Mouse (Mus musculus): ENCODE measurements around the gene Snupn. TPM values are rescaled to one million over a fixed set of nuclear protein-coding genes. Genes with fewer than 3 reads are reported as not detected.

Snupn gene
- polyA plus RNA-seq, 1 experiment from 2014 or later, result 23.6 TPM

DNA sequence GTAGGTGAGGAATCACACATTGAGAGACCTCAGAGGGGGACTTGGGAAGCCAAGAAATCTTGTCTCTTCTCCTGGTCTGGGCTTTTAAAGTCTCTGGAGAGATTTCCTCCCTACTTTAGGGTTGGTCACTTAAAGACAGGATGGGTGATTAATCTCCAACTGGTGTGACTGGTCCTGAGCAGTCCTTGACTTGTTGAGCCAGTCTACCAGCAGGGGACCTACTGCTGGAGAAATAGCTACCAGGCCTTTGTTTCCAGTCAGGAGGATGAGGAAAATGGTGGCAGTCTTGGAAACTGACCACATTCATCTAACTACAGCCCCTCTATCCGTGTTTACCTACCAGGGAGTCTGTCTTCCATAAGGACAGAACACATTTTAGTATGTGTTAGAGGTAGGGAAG, 61.7 kb downstream of the Snupn start:
- 71% methylated on average over 1 of the region's 1 CpGs for WGBS
- Histone ChIP-seq H3K4me1 (ENCODE audit: control insufficient read depth, insufficient read depth, low read length) (no peaks in the 10 kb centered on the region), H3K36me3 (ENCODE audit: control insufficient read depth, insufficient read depth, low read length) (peaks cover 28% of the 10 kb centered on the region), H3K4me2 (ENCODE audit: low read depth, low read length) (no peak overlapping the region), H3K9me3 (ENCODE audit: control insufficient read depth, low read length) (peaks cover 10% of the 10 kb centered on the region), H3K9ac (ENCODE audit: low read depth, low read length) (no peak overlapping the region), H3K27ac (replicated peaks; ENCODE audit: low read depth, low read length) (no peak overlapping the region), H3K27me3 (replicated peaks; ENCODE audit: control insufficient read depth, insufficient read depth, low read length) (no peaks in the 10 kb centered on the region), H3K4me3 (ENCODE audit: low read depth, low read length) (no peak overlapping the region)
- ATAC-seq (ENCODE audit: low read depth) (no peak), DNase-seq (ENCODE audit: low spot score) (no peak)

DNA sequence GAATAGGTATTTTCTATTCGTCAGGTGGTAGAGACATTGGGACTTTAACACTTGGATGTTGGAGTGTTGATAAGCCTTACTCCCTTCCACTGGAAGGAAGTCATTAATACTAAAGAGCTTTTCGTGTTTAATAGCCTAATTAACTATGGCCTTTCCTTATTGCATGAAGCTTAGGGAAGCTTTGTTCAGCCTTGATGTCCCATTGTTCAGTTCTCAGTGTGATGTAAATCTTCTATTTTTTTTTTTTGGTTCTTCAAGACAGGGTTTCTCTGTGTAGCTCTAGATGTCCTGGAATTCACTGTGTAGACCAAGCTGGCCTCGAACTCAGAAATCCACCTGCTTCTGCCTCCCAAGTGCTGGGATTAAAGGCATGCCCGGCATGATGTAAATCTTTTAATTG, 62.2 kb downstream of the Snupn start:
- Histone ChIP-seq H3K36me3 (ENCODE audit: control insufficient read depth, insufficient read depth, low read length) (peaks cover 26% of the 10 kb centered on the region), H3K9me3 (ENCODE audit: control insufficient read depth, low read length) (peaks cover 10% of the 10 kb centered on the region), H3K27me3 (replicated peaks; ENCODE audit: control insufficient read depth, insufficient read depth, low read length) (no peaks in the 10 kb centered on the region), H3K9ac (ENCODE audit: low read depth, low read length) (no peak overlapping the region), H3K4me1 (ENCODE audit: control insufficient read depth, insufficient read depth, low read length) (no peaks in the 10 kb centered on the region), H3K4me2 (ENCODE audit: low read depth, low read length) (no peak overlapping the region), H3K4me3 (ENCODE audit: low read depth, low read length) (no peak overlapping the region), H3K27ac (replicated peaks; ENCODE audit: low read depth, low read length) (no peak overlapping the region)
- ATAC-seq (ENCODE audit: low read depth), result no peak
- 94% methylated on average over 4 of the region's 4 CpGs for WGBS
- no peak for DNase-seq (ENCODE audit: low spot score)

DNA sequence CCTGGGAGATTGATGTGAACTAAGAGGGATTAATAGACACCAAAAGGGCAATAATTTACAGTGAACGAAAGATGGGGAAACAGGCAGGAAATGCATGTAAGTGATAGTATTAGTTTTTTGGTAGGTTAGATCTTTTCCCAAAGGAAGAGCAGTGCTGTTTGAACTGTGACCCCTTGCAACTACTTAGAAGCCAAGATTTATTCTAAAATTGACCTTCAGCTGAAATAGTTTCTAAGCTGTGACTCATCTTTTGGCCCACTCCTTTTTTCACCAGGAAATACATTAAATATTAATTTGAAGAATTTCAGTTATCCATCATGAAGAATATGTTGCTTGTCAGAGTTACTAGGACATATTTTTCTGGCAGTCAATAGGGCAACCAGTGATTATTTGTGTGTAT, 63.1 kb downstream of the Snupn start:
- ATAC-seq (ENCODE audit: low read depth), result no peak
- 87% methylated on average over 1 of the region's 1 CpGs for WGBS
- H3K9ac ChIP-seq (ENCODE audit: low read depth, low read length), result no peak overlapping the region

DNA sequence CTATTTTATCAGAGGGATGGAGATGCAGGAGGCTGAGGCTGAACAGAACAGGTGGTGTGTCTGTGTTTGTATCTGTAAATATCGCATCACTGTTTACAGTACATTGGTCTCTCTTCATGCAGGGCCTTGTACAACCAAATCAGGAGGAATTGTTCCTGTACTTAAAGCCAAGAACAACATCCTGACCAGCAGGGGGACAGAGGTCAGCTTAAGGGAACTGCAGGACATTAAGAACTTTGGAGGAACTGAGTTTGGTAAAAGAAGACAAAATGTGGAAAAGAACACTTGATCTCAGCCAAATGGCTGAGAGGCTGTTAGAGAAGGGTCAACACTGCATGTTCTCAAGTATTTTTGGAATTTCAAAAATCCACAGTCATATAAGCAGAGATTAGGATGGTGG, 64.1 kb downstream of the Snupn start:
- H3K27me3 ChIP-seq (replicated peaks; ENCODE audit: control insufficient read depth, insufficient read depth, low read length), result no peaks in the 10 kb centered on the region
- H3K4me3 ChIP-seq (ENCODE audit: low read depth, low read length), result no peak overlapping the region
- no peaks in the 10 kb centered on the region for H3K4me1 ChIP-seq (ENCODE audit: control insufficient read depth, insufficient read depth, low read length)
- H3K36me3 ChIP-seq (ENCODE audit: control insufficient read depth, insufficient read depth, low read length), result peaks cover 24% of the 10 kb centered on the region
- ATAC-seq (ENCODE audit: low read depth), result no peak
- H3K4me2 ChIP-seq (ENCODE audit: low read depth, low read length), result no peak overlapping the region
- no peak overlapping the region for H3K9ac ChIP-seq (ENCODE audit: low read depth, low read length)
- 70% methylated on average over 1 of the region's 1 CpGs for WGBS
- H3K27ac ChIP-seq (replicated peaks; ENCODE audit: low read depth, low read length), result no peak overlapping the region
- peaks cover 10% of the 10 kb centered on the region for H3K9me3 ChIP-seq (ENCODE audit: control insufficient read depth, low read length)
- DNase-seq (ENCODE audit: low spot score), result no peak

More for the DNA sequence above, 63.1 kb downstream of the Snupn start:
- no peaks in the 10 kb centered on the region for H3K27me3 ChIP-seq (replicated peaks; ENCODE audit: control insufficient read depth, insufficient read depth, low read length)
- no peak for DNase-seq (ENCODE audit: low spot score)
- H3K4me2 ChIP-seq (ENCODE audit: low read depth, low read length), result no peak overlapping the region
- no peaks in the 10 kb centered on the region for H3K4me1 ChIP-seq (ENCODE audit: control insufficient read depth, insufficient read depth, low read length)
- no peak overlapping the region for H3K27ac ChIP-seq (replicated peaks; ENCODE audit: low read depth, low read length)
- H3K36me3 ChIP-seq (ENCODE audit: control insufficient read depth, insufficient read depth, low read length), result peaks cover 23% of the 10 kb centered on the region
- H3K9me3 ChIP-seq (ENCODE audit: control insufficient read depth, low read length), result peaks cover 10% of the 10 kb centered on the region
- no peak overlapping the region for H3K4me3 ChIP-seq (ENCODE audit: low read depth, low read length)

DNA sequence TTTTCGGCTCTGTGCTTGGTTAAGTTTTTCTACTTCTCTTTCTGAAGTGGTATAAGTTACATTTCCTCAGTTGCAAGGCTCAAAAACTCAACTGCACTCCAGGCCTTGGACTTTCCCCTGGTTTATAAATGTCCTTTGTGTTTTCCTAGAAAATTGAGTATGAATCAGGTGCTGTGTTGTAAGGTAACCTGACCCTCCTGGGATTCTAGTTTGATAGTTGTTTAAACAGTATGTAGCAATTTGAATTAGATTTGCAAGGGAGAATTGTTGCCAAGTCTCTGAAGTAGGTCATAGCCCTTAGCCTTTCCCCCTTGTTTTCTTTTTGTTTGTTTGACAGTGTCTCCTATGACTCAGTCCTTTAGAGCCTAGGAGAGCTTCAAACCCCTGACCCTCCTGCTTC, 67.0 kb downstream of the Snupn start:
- no peaks in the 10 kb centered on the region for H3K4me1 ChIP-seq (ENCODE audit: control insufficient read depth, insufficient read depth, low read length)
- H3K9me3 ChIP-seq (ENCODE audit: control insufficient read depth, low read length), result peaks cover 10% of the 10 kb centered on the region
- H3K27ac ChIP-seq (replicated peaks; ENCODE audit: low read depth, low read length), result 0 out of 2 replicates have a peak overlapping the region, but pooled peaks have one; percentile 3
- DNase-seq (ENCODE audit: low spot score), result peak; percentile 30
- WGBS, result 67% methylated on average over 1 of the region's 1 CpGs
- H3K27me3 ChIP-seq (replicated peaks; ENCODE audit: control insufficient read depth, insufficient read depth, low read length), result no peaks in the 10 kb centered on the region
- no peak overlapping the region for H3K4me3 ChIP-seq (ENCODE audit: low read depth, low read length)
- no peak overlapping the region for H3K4me2 ChIP-seq (ENCODE audit: low read depth, low read length)
- no peak for ATAC-seq (ENCODE audit: low read depth)
- peaks cover 43% of the 10 kb centered on the region for H3K36me3 ChIP-seq (ENCODE audit: control insufficient read depth, insufficient read depth, low read length)
- H3K9ac ChIP-seq (ENCODE audit: low read depth, low read length), result no peak overlapping the region

DNA sequence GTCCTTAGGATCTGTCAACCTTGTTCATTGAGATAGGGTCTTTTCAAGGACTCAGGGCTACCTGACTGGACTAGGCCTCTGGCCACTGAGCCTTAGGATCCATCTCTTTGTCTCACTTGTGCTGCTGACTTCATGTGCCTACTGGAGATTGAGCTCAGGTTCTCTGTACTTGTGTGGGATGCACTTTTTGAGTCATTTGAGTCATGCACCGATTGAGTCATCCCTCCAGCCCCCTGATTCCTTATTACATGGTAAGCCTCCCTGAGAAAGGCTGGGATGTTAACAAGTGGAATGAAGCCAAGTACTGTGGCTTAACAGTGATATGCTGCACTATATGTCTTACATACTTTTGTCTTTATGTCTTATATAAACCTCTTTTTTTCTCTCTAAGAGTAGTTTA, 81.1 kb downstream of the Snupn start:
- H3K9ac ChIP-seq (ENCODE audit: low read depth, low read length), result no peak overlapping the region
- H3K27ac ChIP-seq (replicated peaks; ENCODE audit: low read depth, low read length), result no peak overlapping the region
- no peaks in the 10 kb centered on the region for H3K4me1 ChIP-seq (ENCODE audit: control insufficient read depth, insufficient read depth, low read length)
- no peak overlapping the region for H3K4me2 ChIP-seq (ENCODE audit: low read depth, low read length)
- peaks cover 75% of the 10 kb centered on the region for H3K36me3 ChIP-seq (ENCODE audit: control insufficient read depth, insufficient read depth, low read length)
- WGBS, result 92% methylated on average over 1 of the region's 1 CpGs
- no peaks in the 10 kb centered on the region for H3K27me3 ChIP-seq (replicated peaks; ENCODE audit: control insufficient read depth, insufficient read depth, low read length)
- H3K4me3 ChIP-seq (ENCODE audit: low read depth, low read length), result no peak overlapping the region
- H3K9me3 ChIP-seq (ENCODE audit: control insufficient read depth, low read length), result no peaks in the 10 kb centered on the region
- no peak for DNase-seq (ENCODE audit: low spot score)
- no peak for ATAC-seq (ENCODE audit: low read depth)

Other genes with a start within 250 kb of the Snupn start
- 6.4 and 8.3 TPM in 2 replicates for gene Lingo1, start 154.4 kb upstream of the Snupn start, polyA plus RNA-seq (2014; fragmentation: Nextera tagmentation; extraction: Ambion mirVana)
- 1.7 and 2.7 TPM in 2 replicates for gene Odf3l1, start 86.2 kb upstream of the Snupn start, polyA plus RNA-seq (2014; fragmentation: Nextera tagmentation; extraction: Ambion mirVana)
- 34.8 and 35.1 TPM in 2 replicates for gene Cspg4, start 85.8 kb upstream of the Snupn start, polyA plus RNA-seq (2014; fragmentation: Nextera tagmentation; extraction: Ambion mirVana)
- 7.8 and 8.2 TPM in 2 replicates for gene Snx33, start 22.5 kb upstream of the Snupn start, polyA plus RNA-seq (2014; fragmentation: Nextera tagmentation; extraction: Ambion mirVana)
- gene Imp3, start 13.4 kb upstream of the Snupn start, polyA plus RNA-seq (2014; fragmentation: Nextera tagmentation; extraction: Ambion mirVana), result 78.0 and 81.0 TPM in 2 replicates
- 32.9 and 33.7 TPM in 2 replicates for gene Ptpn9, start 44.0 kb downstream of the Snupn start, polyA plus RNA-seq (2014; fragmentation: Nextera tagmentation; extraction: Ambion mirVana)
- 32.4 and 38.6 TPM in 2 replicates for gene Sin3a, start 121.2 kb downstream of the Snupn start, polyA plus RNA-seq (2014; fragmentation: Nextera tagmentation; extraction: Ambion mirVana)
- 38.2 and 42.4 TPM in 2 replicates for gene Man2c1, start 179.8 kb downstream of the Snupn start, polyA plus RNA-seq (2014; fragmentation: Nextera tagmentation; extraction: Ambion mirVana)
- 6.5 and 7.7 TPM in 2 replicates for gene Neil1, start 197.4 kb downstream of the Snupn start, polyA plus RNA-seq (2014; fragmentation: Nextera tagmentation; extraction: Ambion mirVana)
- gene Commd4, start 207.5 kb downstream of the Snupn start, polyA plus RNA-seq (2014; fragmentation: Nextera tagmentation; extraction: Ambion mirVana), result 83.0 and 89.9 TPM in 2 replicates

Data from embryonic facial prominence, embryonic 14.5 days (tissue).